Mouse (Mus musculus): Measurements from ENCODE around the gene Tex14. TPM values are rescaled to one million over a fixed set of nuclear protein-coding genes. Genes with fewer than 3 reads are reported as not detected.
"Not testable (repeated sequence)": the region's sequence is repeated elsewhere in the genome, so short reads cannot be mapped to it uniquely, and the experiment has no call there.

Tex14 gene
- polyA plus RNA-seq, 1 experiment from 2014 or later = 0.45 TPM

- Histone ChIP-seq H3K9me3 (ENCODE audit: control insufficient read depth, low read length) (no peaks in the 10 kb centered on the region), H3K4me3 (ENCODE audit: low read depth, low read length) (no peak overlapping the region), H3K4me2 (ENCODE audit: low read depth) (no peak overlapping the region), H3K27me3 (ENCODE audit: control insufficient read depth, insufficient read depth, low read length) (no peaks in the 10 kb centered on the region), H3K4me1 (ENCODE audit: control insufficient read depth, insufficient read depth, low read length) (no peaks in the 10 kb centered on the region), H3K9ac (ENCODE audit: low read length) (no peak overlapping the region), H3K27ac (ENCODE audit: low read depth, low read length) (no peak overlapping the region), H3K36me3 (ENCODE audit: control insufficient read depth, insufficient read depth, low read length) (no peaks in the 10 kb centered on the region)
- DNase-seq (ENCODE audit: low spot score) (no peak), ATAC-seq (ENCODE audit: insufficient read depth, low FRiP score, low TSS enrichment) (no peak)
- 80% methylated on average over 2 of the region's 2 CpGs for WGBS
These were observed 25.5 kb downstream of the Tex14 start for GRCm38 (mm10) chr11:87430374-87430773.

GRCm38 (mm10) chr11:87431813-87432212 lies 26.9 kb downstream of the Tex14 start:
- not testable (repeated sequence) for DNase-seq (ENCODE audit: low spot score); H3K36me3 ChIP-seq (ENCODE audit: control insufficient read depth, insufficient read depth, low read length); H3K9ac ChIP-seq (ENCODE audit: low read length); H3K4me2 ChIP-seq (ENCODE audit: low read depth); H3K27me3 ChIP-seq (ENCODE audit: control insufficient read depth, insufficient read depth, low read length); H3K27ac ChIP-seq (ENCODE audit: low read depth, low read length); H3K4me1 ChIP-seq (ENCODE audit: control insufficient read depth, insufficient read depth, low read length); H3K9me3 ChIP-seq (ENCODE audit: control insufficient read depth, low read length); ATAC-seq (ENCODE audit: insufficient read depth, low FRiP score, low TSS enrichment); H3K4me3 ChIP-seq (ENCODE audit: low read depth, low read length)
- 90% methylated on average over 8 of the region's 8 CpGs for WGBS

GRCm38 (mm10) chr11:87432447-87432846 lies 27.6 kb downstream of the Tex14 start:
- DNase-seq (ENCODE audit: low spot score) (no peak), ATAC-seq (ENCODE audit: insufficient read depth, low FRiP score, low TSS enrichment) (no peak)
- Histone ChIP-seq H3K36me3 (ENCODE audit: control insufficient read depth, insufficient read depth, low read length) (no peaks in the 10 kb centered on the region), H3K9ac (ENCODE audit: low read length) (no peak overlapping the region), H3K4me1 (ENCODE audit: control insufficient read depth, insufficient read depth, low read length) (no peaks in the 10 kb centered on the region), H3K27ac (ENCODE audit: low read depth, low read length) (no peak overlapping the region), H3K27me3 (ENCODE audit: control insufficient read depth, insufficient read depth, low read length) (no peaks in the 10 kb centered on the region), H3K4me3 (ENCODE audit: low read depth, low read length) (no peak overlapping the region), H3K4me2 (ENCODE audit: low read depth) (no peak overlapping the region), H3K9me3 (ENCODE audit: control insufficient read depth, low read length) (no peaks in the 10 kb centered on the region)
- WGBS = 87% methylated on average over 1 of the region's 1 CpGs

- Histone ChIP-seq H3K27ac (ENCODE audit: low read depth, low read length) (no peak overlapping the region), H3K36me3 (ENCODE audit: control insufficient read depth, insufficient read depth, low read length) (no peaks in the 10 kb centered on the region), H3K9ac (ENCODE audit: low read length) (no peak overlapping the region), H3K27me3 (ENCODE audit: control insufficient read depth, insufficient read depth, low read length) (no peaks in the 10 kb centered on the region), H3K4me2 (ENCODE audit: low read depth) (no peak overlapping the region), H3K9me3 (ENCODE audit: control insufficient read depth, low read length) (no peaks in the 10 kb centered on the region), H3K4me3 (ENCODE audit: low read depth, low read length) (no peak overlapping the region), H3K4me1 (ENCODE audit: control insufficient read depth, insufficient read depth, low read length) (no peaks in the 10 kb centered on the region)
- WGBS = 54% methylated on average over 6 of the region's 6 CpGs
- DNase-seq (ENCODE audit: low spot score) = no peak
- ATAC-seq (ENCODE audit: insufficient read depth, low FRiP score, low TSS enrichment) = no peak
These were observed 28.2 kb downstream of the Tex14 start for GRCm38 (mm10) chr11:87432933-87433669.

GRCm38 (mm10) chr11:87435107-87435506 lies 30.2 kb downstream of the Tex14 start:
- DNase-seq (ENCODE audit: low spot score) = not testable (repeated sequence)

GRCm38 (mm10) chr11:87436326-87437232 lies 31.7 kb downstream of the Tex14 start:
- Histone ChIP-seq H3K9me3 (ENCODE audit: control insufficient read depth, low read length) (no peaks in the 10 kb centered on the region), H3K9ac (ENCODE audit: low read length) (no peak overlapping the region), H3K4me3 (ENCODE audit: low read depth, low read length) (no peak overlapping the region), H3K27ac (ENCODE audit: low read depth, low read length) (no peak overlapping the region), H3K4me1 (ENCODE audit: control insufficient read depth, insufficient read depth, low read length) (no peaks in the 10 kb centered on the region), H3K4me2 (ENCODE audit: low read depth) (no peak overlapping the region), H3K27me3 (ENCODE audit: control insufficient read depth, insufficient read depth, low read length) (no peaks in the 10 kb centered on the region), H3K36me3 (ENCODE audit: control insufficient read depth, insufficient read depth, low read length) (no peaks in the 10 kb centered on the region)
- DNase-seq (ENCODE audit: low spot score) (no peak), ATAC-seq (ENCODE audit: insufficient read depth, low FRiP score, low TSS enrichment) (no peak)
- 64% methylated on average over 5 of the region's 5 CpGs for WGBS

More at GRCm38 (mm10) chr11:87435107-87435506, 30.2 kb downstream of the Tex14 start:
- H3K9ac ChIP-seq (ENCODE audit: low read length); H3K4me1 ChIP-seq (ENCODE audit: control insufficient read depth, insufficient read depth, low read length); H3K4me3 ChIP-seq (ENCODE audit: low read depth, low read length); H3K4me2 ChIP-seq (ENCODE audit: low read depth); H3K27ac ChIP-seq (ENCODE audit: low read depth, low read length); H3K27me3 ChIP-seq (ENCODE audit: control insufficient read depth, insufficient read depth, low read length); H3K36me3 ChIP-seq (ENCODE audit: control insufficient read depth, insufficient read depth, low read length); ATAC-seq (ENCODE audit: insufficient read depth, low FRiP score, low TSS enrichment); H3K9me3 ChIP-seq (ENCODE audit: control insufficient read depth, low read length): not testable (repeated sequence)
- 85% methylated on average over 2 of the region's 2 CpGs for WGBS

GRCm38 (mm10) chr11:87439796-87440420 lies 35.0 kb downstream of the Tex14 start:
- no peaks in the 10 kb centered on the region for H3K27me3 ChIP-seq (ENCODE audit: control insufficient read depth, insufficient read depth, low read length)
- no peak overlapping the region for H3K27ac ChIP-seq (ENCODE audit: low read depth, low read length)
- DNase-seq (ENCODE audit: low spot score) (no peak), ATAC-seq (ENCODE audit: insufficient read depth, low FRiP score, low TSS enrichment) (no peak)
- H3K9ac ChIP-seq (ENCODE audit: low read length) = no peak overlapping the region
- H3K4me1 ChIP-seq (ENCODE audit: control insufficient read depth, insufficient read depth, low read length) = 0 out of 2 replicates have a peak, but pooled peaks cover 2% of the 10 kb centered on the region
- H3K4me2 ChIP-seq (ENCODE audit: low read depth) = no peak overlapping the region
- no peaks in the 10 kb centered on the region for H3K36me3 ChIP-seq (ENCODE audit: control insufficient read depth, insufficient read depth, low read length)
- WGBS = 88% methylated on average over 10 of the region's 10 CpGs
- H3K4me3 ChIP-seq (ENCODE audit: low read depth, low read length) = no peak overlapping the region
- no peaks in the 10 kb centered on the region for H3K9me3 ChIP-seq (ENCODE audit: control insufficient read depth, low read length)

GRCm38 (mm10) chr11:87442643-87443372 lies 37.9 kb downstream of the Tex14 start:
- H3K27me3 ChIP-seq (ENCODE audit: control insufficient read depth, insufficient read depth, low read length); H3K9me3 ChIP-seq (ENCODE audit: control insufficient read depth, low read length); H3K4me1 ChIP-seq (ENCODE audit: control insufficient read depth, insufficient read depth, low read length); H3K36me3 ChIP-seq (ENCODE audit: control insufficient read depth, insufficient read depth, low read length): not testable (repeated sequence)
- peak overlapping the region; percentile 42; the same call in 1 of the 2 replicates for H3K9ac ChIP-seq (ENCODE audit: low read length)
- 0 out of 2 replicates have a peak overlapping the region, but pooled peaks have one; percentile 17 for H3K27ac ChIP-seq (ENCODE audit: low read depth, low read length)
- peak; percentile 98 for ATAC-seq (ENCODE audit: insufficient read depth, low FRiP score, low TSS enrichment)
- whole genome bisulfite sequencing = under 1% methylated on average over 32 of the region's 62 CpGs
- peak overlapping the region; percentile 37 for H3K4me2 ChIP-seq (ENCODE audit: low read depth)
- peak; percentile 77 for DNase-seq (ENCODE audit: low spot score)
- peak overlapping the region; percentile 12; the same call in 1 of the 2 replicates for H3K4me3 ChIP-seq (ENCODE audit: low read depth, low read length)
